Mouse (Mus musculus): ENCODE data around the gene Dazl.

Dazl gene

DNA sequence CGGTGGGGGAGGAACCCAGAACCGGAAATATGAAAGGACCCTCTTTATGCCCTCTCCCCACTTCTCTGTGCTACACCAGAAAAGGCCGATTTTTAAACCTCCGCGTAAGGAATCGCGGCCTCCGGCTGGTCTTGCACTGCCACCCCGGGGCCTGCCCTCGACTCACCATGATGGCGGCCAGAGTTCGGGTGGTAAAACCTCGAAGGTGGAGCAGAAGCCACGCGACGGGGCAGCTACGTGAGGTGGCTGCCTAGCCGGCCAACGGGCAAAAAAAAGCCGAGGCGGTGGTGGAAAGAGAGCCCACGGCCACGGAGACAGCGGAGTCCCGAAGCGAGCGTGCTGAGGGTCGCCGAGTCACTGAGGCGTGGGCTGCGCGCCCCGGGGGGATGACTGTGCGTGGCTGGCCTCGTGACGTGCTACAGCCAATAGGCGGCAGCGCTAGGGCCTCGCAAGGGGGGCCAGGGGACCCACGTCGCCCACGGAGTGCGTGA, at the start of gene Dazl:
Gene Dazl, minus strand, starts transcription at position 396 of the 491 bp plus-strand sequence.
- DNase-seq (ENCODE audit: low read depth, low spot score), result no peak

GRCm38 (mm10) chr17:50341850-50342544, 48.6 kb upstream of the Dazl start:
- DNase-seq (ENCODE audit: low read depth, low spot score), result no peak

- no peak for DNase-seq (ENCODE audit: low read depth, low spot score)
Measured at GRCm38 (mm10) chr17:50338901-50339300, 45.5 kb upstream of the Dazl start.

DNA sequence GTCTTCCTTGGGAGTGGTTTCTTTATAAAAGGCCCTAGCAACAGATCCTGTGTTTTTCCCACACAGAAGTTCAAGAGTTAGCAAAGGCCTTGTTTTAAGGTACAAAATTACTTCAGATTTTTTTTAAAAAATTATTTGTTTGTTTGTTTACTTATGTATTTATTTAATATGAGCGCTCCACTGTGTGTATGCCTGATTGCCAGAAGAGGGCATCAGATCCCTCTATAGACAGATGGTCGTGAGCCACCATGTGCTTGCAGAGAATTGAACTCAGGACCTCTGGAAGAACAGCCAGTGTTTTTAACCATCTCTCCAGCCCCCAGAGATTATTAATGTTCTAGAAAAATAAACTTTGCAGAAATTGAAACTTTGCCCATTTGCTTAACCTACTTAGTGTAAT, 42.3 kb upstream of the Dazl start:
- DNase-seq (ENCODE audit: low read depth, low spot score), result no peak

DNA sequence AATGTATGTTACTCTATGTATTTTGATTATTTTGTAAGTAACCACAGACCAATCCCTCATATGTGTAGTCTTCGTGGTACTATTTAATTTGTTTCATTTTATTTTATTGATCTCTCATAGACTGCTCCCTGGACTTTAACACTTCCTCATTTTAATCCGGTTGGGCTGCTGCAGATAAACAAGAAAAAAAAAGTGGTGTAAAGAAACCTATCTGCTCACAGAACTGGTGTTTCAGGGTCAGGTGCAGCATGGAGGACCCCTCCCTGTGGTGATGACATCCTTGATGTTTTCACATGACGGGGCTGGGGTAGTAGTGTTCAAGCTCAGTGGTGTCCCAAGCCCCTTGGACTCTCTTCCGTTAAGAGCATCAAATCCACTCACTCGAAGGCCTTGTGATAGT, 41.3 kb upstream of the Dazl start:
- no peak for DNase-seq (ENCODE audit: low read depth, low spot score)

DNA sequence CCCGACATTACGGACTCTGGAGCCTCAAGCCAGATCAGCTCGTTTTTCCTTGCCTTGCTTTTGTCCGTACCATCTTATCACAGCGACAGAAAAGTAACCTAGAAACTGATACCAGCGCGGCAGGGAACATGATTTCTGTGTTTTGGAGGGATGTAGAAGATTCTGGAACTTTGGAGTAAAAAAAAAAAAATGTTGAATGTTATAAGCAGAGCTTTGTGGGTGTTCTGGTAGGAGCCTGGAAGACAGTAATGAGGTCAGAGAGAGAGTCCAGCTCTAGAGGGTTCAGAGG, 38.5 kb upstream of the Dazl start:
- no peak for DNase-seq (ENCODE audit: low read depth, low spot score)

DNA sequence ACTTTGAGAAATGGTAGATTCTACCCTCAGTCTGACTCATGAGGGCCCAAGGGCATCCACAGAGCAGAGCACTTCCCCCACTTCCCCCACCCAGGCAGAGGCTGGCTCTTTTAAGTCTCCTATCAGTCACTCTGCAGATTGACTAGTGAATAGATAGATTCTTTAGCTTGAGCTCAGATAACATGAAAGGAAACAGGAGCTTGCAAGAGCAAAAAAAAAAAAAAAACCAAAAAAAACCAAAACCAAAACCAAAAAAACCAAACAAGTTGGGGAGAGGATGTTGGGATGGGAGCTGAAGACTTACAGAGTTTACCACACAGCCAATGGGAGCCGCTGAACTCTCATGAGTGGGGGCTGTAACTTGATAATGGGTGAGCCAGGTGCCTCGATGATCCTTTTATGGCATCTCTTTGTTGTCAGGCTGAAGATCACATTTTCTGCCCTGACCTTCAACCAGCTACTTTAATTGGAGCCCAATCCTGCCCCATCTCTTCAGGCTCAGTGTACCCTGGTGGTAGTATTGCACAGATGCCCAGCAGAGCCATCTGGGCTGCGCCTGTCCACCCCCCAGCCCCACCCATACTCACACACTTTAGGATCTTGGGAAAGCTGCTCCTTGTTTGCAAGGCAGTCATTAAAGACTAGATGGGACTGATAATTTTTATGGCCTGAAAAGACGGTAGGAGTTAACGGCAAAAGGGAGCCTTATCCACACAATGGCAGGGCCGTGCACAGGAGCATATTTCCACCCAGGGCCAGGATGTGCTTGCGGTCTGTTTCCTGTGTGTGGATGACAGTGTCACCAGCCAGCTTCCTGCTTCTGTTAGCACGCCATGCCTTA, 38.0 kb upstream of the Dazl start:
- DNase-seq (ENCODE audit: low read depth, low spot score), result no peak

GRCm38 (mm10) chr17:50330245-50330644, 36.8 kb upstream of the Dazl start:
- no peak for DNase-seq (ENCODE audit: low read depth, low spot score)

DNA sequence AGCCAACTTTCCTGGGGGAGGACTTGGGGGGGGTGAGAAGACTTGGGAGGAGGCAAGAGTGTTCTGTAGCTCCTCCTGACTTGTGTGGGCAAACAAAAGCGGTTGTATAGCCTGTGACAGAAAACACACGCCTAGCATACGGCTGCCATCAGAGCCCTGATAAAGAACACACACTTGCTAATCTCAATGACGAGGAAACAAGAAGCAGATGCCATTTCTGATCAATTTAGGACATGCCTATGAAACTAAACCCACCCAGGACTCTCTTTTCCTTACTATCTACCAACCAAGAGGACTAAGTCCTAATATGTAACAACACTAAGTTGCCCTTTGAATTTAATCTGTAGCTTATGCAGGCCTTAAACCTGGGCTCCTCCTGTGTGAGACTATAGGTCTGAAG, 31.2 kb upstream of the Dazl start:
- no peak for DNase-seq (ENCODE audit: low read depth, low spot score)

GRCm38 (mm10) chr17:50318810-50319209, 25.4 kb upstream of the Dazl start:
- no peak for DNase-seq (ENCODE audit: low read depth, low spot score)

GRCm38 (mm10) chr17:50316216-50317150, 23.0 kb upstream of the Dazl start:
- no peak for DNase-seq (ENCODE audit: low read depth, low spot score)

- DNase-seq (ENCODE audit: low read depth, low spot score), result no peak
Measured at GRCm38 (mm10) chr17:50310148-50310802, 16.8 kb upstream of the Dazl start.

DNA sequence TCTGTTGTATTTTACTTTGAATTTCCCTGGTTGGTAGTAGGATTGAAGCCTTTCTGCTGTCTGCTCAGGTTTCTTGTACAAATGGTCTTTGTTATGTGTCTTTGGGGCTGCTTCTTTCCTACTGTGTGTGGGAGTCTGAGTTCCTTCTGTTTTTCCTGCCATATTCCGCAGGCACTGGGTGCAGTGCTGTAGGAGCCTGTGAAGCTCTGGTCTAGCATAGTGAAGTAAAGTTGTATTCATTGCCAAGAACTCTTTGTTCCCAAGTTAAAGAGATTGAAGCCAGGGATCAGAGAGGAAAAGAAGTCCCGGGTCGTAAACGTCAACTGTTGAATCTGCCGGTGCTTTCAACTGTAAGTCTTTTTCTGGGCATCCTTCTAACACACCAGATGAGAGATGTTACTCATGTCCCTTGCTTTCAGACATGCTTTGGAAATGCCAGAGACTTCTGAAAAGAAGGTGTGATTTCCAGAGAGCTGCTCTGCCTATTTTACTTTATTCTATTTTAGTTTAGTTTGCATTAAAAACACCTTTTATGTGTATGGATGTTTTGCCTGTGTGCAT, 16.2 kb upstream of the Dazl start:
- peak; percentile 67 for DNase-seq (ENCODE audit: low read depth, low spot score)

GRCm38 (mm10) chr17:50308880-50309279, 15.4 kb upstream of the Dazl start:
- DNase-seq (ENCODE audit: low read depth, low spot score), result no peak

GRCm38 (mm10) chr17:50308059-50308647, 14.7 kb upstream of the Dazl start:
- DNase-seq (ENCODE audit: low read depth, low spot score), result no peak

GRCm38 (mm10) chr17:50302867-50303266, 9.4 kb upstream of the Dazl start:
- no peak for DNase-seq (ENCODE audit: low read depth, low spot score)

DNA sequence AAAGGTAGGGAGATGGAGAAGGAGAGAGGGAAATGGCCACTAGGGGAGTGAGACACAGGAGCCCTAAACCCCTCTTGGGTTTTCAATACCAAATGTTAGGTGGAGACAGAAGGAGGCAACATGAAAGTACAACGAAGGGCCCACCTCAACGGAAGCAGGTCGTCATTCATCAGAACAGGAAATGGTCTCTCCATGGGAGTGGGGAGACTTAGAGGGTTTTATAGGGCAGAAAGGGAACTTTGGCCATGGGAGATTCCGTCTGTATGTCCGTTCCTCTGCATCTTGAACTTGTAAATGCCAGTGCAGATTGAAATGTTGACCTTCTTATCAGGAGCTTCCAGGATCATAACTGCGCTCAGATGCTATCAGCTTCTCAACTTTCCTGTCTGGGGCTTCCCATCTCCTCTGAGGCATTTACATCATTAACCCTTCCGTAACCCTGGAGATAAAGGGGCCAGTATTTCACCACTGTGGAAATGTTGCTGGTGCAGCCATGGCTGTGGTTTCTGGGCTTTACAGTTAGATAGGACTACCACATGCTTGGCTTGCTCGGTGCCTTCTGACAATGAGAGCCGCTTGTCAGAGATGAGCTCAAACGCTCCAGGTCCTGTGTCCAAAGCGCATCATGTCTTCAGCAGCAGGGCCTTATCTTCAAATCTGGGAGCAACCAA, 6.9 kb upstream of the Dazl start:
- DNase-seq (ENCODE audit: low read depth, low spot score), result no peak

DNA sequence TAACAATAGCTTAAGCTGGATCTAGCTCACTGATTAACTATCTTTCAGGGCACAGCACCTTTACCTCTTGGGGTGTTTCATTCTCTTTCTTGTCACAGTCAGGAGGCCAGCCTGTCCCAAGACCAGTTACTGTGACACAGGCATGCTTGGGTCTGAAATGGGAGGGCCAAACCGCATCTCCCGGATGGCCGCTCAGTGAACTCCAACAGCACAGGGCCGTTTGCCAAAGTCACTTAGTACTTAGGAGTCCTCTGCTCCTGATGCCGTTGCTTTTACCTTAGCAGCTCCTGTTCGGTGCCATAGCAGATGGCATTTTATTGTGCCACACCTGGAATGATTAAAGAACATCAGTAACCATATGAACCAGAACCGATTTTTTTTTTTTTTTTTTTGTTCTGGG, 5.4 kb upstream of the Dazl start:
- no peak for DNase-seq (ENCODE audit: low read depth, low spot score)

GRCm38 (mm10) chr17:50294726-50295125, 1.3 kb upstream of the Dazl start:
- DNase-seq (ENCODE audit: low read depth, low spot score), result no peak

DNA sequence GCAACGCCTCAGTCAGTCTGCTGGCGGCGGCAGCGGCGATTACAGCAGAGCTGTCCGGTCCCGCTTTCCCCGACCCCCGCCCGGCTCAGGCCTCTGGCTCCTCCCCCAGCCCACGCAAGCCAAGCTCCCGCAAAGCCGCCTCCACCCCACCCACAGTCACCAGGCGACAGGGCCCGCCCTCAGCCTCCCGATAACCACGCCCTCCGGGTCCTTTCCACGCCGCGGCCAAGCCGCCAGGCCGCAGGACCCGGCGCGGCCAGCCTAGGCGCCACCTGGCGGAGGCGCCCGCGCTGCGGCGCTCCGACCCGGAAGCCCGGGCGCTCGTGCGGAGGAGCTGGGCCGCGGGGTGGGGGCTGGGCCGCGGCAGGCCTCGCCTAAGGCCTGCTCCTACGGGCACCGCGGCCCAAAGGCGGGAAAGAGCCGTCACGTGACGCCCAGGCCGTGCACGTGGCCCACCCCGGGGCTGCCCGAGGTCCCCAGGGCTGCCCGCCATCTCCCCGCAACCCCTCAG, 720 bp downstream of the Dazl start:
- peak; percentile 56 for DNase-seq (ENCODE audit: low read depth, low spot score)

Data from telencephalon, adult 2 months (tissue).